Mouse (Mus musculus) G1E-ER4 (cell line): ENCODE results near the gene Cdk4. TPM values are rescaled to one million over a fixed set of nuclear protein-coding genes. Genes with fewer than 3 reads are reported as not detected.

Experiments
- GATA1 ChIP-seq: IDR thresholded peaks from one replicate; pipeline ENCODE4 v1.8.0; 2012; ENCODE audit warnings: low read length, inconsistent platforms
- polyA plus RNA-seq: library from polyadenylated mRNA; stranded (reverse); fragments of >175 nt; gene quantifications from 2 replicates; pipeline ENCODE4 v1.2.3, GENCODE M21; 2012

Cdk4 gene
- polyA plus RNA-seq, 1 experiment, result 1,725 TPM

GRCm38 (mm10) chr10:127080901-127081780, 17.8 kb downstream of the Cdk4 start:
- TF ChIP-seq GATA1, result no peak

GRCm38 (mm10) chr10:127081996-127082620, 18.8 kb downstream of the Cdk4 start:
- TF ChIP-seq GATA1, result no peak

DNA sequence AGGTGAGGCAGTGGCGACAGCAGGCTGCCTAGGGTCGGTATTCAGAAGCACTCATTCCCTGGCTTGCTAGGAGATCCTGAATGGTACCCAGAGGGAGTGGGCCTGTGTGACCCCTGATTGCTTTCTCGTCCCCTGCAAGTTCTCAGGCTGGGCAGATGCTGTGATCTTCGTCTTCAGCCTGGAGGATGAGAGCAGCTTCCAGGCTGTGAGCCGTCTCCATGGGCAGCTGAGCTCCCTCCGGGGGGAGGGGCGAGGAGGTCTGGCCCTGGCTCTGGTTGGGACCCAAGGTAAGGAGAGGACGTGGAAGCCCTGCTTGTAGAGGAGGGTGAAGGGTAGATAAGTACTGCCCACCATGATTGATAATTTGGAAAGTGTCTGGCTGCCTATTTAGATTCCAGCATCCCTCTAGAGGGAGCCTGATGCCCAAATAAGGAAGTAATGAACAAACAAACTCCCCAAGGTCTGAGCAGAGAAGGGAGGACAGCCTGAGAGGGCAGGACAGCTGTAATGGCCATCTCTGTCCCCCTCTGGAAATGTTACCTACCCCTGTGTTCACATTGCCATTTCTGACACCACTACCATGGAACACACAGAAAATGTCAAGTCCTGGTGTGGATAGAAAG, 20.1 kb downstream of the Cdk4 start:
- no peak for TF ChIP-seq GATA1

- no peak for TF ChIP-seq GATA1
These were observed 20.6 kb downstream of the Cdk4 start for GRCm38 (mm10) chr10:127083915-127084306.

GRCm38 (mm10) chr10:127085052-127085451, 21.7 kb downstream of the Cdk4 start:
- no peak for TF ChIP-seq GATA1

GRCm38 (mm10) chr10:127085633-127086032, 22.3 kb downstream of the Cdk4 start:
- no peak for TF ChIP-seq GATA1

DNA sequence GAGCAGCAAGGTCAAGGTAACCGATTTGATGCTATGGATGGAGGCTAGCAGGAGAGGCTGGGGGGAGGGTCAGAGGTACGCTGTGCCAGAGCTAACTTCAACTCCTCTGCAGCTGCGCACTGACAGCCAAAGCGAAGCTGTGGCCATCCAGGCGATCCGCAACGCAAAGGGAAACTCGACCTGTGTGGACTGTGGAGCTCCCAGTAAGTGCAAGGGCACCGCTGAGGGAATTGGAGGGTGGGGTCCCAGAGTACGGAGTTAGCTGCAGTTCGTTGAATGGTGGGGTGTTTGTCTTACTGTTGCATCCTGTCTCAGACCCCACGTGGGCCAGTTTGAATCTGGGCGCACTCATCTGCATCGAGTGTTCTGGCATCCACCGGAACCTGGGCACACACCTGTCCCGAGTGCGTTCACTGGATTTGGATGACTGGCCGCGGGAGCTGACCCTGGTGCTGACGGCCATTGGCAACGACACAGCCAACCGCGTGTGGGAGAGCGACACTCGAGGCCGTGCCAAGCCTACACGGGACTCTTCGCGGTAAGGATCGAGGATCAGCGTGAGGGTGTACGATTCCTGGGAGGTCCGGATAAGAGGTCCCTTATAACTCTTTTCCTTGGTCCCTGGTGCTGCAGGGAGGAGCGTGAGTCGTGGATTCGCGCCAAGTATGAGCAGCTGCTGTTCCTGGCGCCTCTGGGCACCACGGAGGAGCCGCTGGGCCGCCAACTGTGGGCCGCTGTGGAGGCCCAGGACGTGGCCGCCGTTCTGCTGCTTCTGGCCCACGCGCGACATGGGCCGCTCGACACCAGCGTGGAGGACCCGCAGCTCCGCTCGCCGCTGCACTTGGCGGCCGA, 27.5 kb downstream of the Cdk4 start:
- TF ChIP-seq GATA1, result no peak

DNA sequence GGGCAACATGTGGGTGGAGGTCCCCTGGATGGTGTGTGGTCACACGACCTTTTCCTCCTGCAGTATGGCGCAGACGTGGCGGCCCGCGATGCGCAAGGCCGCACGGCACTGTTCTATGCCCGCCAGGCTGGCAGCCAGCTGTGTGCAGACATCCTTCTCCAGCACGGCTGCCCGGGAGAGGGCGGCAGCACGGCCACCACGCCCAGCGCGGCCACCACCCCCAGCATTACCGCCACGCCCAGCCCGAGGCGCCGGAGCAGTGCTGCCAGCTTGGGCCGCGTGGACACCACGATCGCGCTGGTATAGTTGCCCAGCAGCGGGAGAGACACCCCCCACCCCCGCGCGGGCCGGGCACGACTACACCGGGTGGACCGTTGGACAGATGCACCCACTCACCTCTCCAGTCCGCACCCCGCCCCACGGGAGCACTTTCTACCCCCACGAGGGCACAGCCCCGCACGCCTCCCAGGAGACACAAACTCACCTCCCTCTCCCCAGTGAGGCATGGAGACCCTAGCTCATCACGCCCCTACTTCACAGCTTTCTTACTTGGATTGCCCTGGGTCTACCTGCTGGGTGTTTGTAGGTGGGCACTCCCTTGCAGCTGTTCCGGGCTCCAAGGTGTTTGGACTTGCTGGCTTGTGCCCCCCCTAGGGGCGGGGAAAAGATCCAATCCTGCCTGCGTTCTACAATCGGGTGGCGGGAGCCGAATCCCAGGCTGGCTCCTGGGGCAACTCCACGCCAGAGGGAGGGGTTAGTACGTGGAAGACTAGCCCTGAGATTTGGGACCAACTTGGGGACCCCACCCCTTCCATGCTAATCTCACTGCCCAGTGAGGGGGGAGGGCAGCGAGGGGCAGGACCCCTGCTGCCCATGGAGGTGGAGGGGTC, 28.4 kb downstream of the Cdk4 start:
- TF ChIP-seq GATA1, result no peak

GRCm38 (mm10) chr10:127092742-127093141, 29.4 kb downstream of the Cdk4 start:
- TF ChIP-seq GATA1, result no peak

- no peak for TF ChIP-seq GATA1
These were observed 31.1 kb downstream of the Cdk4 start for GRCm38 (mm10) chr10:127094382-127094802.

DNA sequence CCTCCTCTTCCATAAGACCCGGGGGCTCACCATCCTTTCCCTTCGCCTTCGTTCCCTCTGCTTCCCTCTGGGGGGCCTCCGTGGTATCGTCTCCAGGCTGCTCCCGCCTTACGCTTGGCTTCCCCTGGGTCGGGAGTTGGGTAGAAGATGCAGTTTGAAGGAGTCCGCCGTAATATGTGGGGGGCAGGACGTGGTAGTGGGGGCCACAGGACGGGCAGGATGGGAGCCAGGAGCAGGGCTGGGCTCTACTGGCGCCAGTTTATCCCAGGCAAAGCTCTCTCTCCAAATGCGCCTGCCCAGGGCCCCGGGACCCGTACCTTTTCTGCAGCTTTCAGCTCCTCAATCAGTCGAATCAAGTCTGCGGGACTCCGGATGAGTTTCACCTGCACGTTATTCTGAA, 35.2 kb downstream of the Cdk4 start:
- TF ChIP-seq GATA1, result no peak

DNA sequence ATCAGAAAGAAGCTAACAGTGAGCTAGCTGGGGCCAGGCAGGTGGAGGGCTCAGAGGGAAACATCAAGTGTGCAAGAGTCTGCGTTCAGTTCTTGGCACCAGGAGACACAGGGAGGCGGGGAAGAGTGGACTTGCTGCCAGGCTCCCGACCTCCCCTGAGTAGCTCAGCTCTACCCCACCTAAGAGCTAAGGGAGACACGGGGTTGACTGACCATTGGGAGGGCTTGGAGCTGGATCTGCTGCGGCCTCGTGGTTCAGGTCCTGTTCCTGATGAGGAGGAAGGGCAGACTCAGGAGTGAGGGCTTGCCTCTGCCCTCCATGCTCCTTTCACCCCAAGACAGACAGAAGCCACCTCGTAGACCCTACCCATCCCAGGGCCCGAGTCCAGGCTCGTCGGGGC, 35.9 kb downstream of the Cdk4 start:
- TF ChIP-seq GATA1, result no peak

DNA sequence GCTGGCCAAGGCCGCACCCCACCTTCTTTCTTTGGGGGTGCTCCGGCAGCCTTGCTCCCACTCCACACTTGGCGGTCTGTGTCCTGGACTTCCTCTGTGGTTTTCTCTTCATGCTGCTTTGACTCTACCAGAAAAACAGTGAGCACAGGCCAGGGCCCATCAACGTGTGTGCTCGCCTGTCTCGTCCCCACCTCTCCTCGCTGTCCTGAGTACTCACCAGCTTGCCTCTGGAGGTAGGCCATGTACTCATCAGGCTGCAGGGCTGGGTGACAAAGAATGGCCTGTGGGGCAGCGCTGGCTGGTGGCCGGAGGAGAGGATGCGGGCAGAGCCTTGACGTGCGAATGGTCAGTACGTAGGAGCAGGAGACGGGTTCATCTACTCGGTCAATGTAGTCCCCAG, 36.5 kb downstream of the Cdk4 start:
- TF ChIP-seq GATA1, result no peak

DNA sequence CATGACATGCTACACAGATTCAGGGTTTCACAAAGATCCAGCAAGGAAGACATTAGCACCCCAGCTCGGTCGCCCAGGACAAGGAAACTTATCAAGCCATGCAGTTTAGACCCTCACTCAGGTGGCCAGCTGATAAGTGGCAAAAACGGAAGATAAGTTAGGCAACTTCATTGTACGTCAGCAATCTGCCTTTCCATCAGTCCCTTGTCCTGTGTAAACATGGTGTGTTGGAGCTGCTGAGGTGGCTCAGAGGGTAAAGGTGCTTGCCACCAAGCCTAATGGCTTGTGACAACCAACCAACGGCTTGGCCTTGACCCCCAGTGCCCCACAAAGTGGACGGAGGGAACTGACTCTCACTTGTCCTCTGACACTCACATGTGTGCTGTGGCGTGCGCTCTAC, 37.1 kb downstream of the Cdk4 start:
- no peak for TF ChIP-seq GATA1
